Mouse (Mus musculus): ENCODE results near the gene Grid1.

DNA sequence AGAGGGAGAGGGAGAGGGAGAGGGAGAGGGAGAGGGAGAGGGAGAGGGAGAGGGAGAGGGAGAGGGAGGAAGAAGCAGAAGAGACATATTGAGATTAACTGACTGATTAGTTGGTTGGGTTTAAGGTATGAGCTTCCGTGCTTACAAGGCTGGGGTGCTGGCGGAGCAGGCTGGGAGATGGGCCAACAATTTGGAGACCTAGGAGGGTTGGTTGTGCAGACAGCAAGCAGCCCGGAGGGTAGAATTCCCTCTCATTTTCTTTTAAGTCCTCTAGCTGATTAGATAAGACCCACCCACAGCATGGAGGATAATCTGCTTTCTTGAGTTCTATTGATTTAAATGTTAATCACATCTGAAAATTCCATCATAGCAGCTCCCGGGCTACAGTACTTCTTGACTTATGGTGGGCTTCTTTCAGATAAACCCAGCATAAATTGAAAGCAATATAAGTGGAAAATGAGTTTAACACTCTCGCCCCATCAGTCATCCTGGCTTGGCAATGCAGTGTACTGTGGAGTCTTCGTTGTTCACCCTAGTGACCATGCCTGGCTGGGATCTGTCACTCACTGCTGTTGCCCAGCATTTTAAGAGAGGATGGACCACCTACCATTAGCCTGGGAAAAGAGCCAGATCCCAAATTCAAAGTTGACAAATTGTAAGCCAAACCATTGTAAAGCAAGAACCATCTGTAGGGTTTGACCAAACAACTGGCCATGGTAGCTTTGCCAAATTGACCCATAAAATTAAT lies 48.8 kb downstream of the Grid1 start:
- TF ChIP-seq POLR2A (IDR thresholded peaks at IDR 0.05; ENCODE audit: borderline replicate concordance, extremely low read depth, low read depth, low read length) (no peak), CTCF (IDR thresholded peaks at IDR 0.05; ENCODE audit: insufficient read depth, low read length) (no peak)
